Mouse (Mus musculus) liver, embryonic 13.5 days (tissue): ENCODE data around the gene Slc25a13. TPM values are rescaled to one million over a fixed set of nuclear protein-coding genes. Genes with fewer than 3 reads are reported as not detected.

Experiments
- ATAC-seq: fragments of 200-750 bp; cut with Nextera tagmentation; 2 replicates; pipeline ENCODE4 v1.8.0; 2017; ENCODE audit warnings: low read depth, mild to moderate bottlenecking, moderate number of reproducible peaks, moderate library complexity
- DNase-seq: peaks from one replicate; pipeline ENCODE4 v3.0.0; 2022
- H3K27ac ChIP-seq: fragments of 300-500 bp; sonication (generic); 2 replicates; pipeline ENCODE4 v1.5.1; 2015; ENCODE audit warnings: moderate library complexity, mild to moderate bottlenecking, inconsistent platforms
- H3K27me3 ChIP-seq: fragments of 300-500 bp; sonication (generic); 2 replicates; pipeline ENCODE4 v1.6.1; 2015; ENCODE audit warnings: mild to moderate bottlenecking, inconsistent platforms
- H3K36me3 ChIP-seq: fragments of 300-500 bp; sonication (generic); 2 replicates; pipeline ENCODE4 v1.6.1; 2015; ENCODE audit warnings: mild to moderate bottlenecking, inconsistent platforms
- H3K4me1 ChIP-seq: fragments of 300-500 bp; sonication (generic); replicated peaks from 2 replicates; pipeline ENCODE4 v1.6.1; 2015; ENCODE audit warnings: inconsistent platforms
- H3K4me2 ChIP-seq: fragments of 300-500 bp; sonication (generic); 2 replicates; pipeline ENCODE4 v1.6.1; 2015; ENCODE audit warnings: inconsistent platforms, mild to moderate bottlenecking, moderate library complexity
- H3K4me3 ChIP-seq: fragments of 300-500 bp; sonication (generic); replicated peaks from 2 replicates; pipeline ENCODE4 v1.5.1; 2015; ENCODE audit warnings: mild to moderate bottlenecking, inconsistent platforms
- H3K9ac ChIP-seq: fragments of 300-500 bp; sonication (generic); 2 replicates; pipeline ENCODE4 v1.6.1; 2015; ENCODE audit warnings: mild to moderate bottlenecking, inconsistent platforms
- H3K9me3 ChIP-seq: fragments of 300-500 bp; sonication (generic); replicated peaks from 2 replicates; pipeline ENCODE4 v1.6.1; 2016; ENCODE audit warnings: inconsistent platforms
- WGBS: fragments of 180-500 bp; shearing (Covaris S2); methylation state at CpG from one replicate; pipeline ENCODE4 v1.1.7; 2015; ENCODE audit not compliant: insufficient replicate concordance; 5-methylcytosine and 5-hydroxymethylcytosine counted together
- polyA plus RNA-seq: library from polyadenylated mRNA; unstranded; fragments of >200 nt; fragmentation: Nextera tagmentation; extraction: Ambion mirVana; gene quantifications from 2 replicates; pipeline ENCODE4 v1.2.1, GENCODE M21; 2015

Gene Slc25a13
- polyA plus RNA-seq, 1 experiment from 2014 or later, result 30.1 TPM

DNA sequence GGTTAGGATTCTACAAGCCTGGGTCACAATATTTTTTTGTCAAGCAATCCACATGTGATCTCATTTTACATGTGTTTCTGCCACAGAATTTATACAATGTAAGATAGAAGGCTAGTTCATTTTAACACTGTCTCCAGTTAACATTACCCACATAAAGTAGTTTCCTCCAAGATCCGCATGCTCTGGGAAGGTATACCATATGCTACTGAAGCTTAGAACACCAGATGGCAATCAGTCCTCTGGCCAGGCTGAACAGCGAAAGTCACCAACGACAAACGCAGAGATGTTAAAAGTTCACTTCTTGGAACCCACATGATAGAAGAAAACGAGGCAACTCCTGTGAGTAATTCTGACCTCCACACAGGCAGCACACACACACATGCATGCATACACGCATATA, 225.7 kb downstream of the Slc25a13 start:
- Histone ChIP-seq H3K36me3 (no peaks in the 10 kb centered on the region), H3K9me3 (no peaks in the 10 kb centered on the region), H3K4me1 (no peaks in the 10 kb centered on the region), H3K4me3 (no peak overlapping the region), H3K27me3 (no peaks in the 10 kb centered on the region), H3K4me2 (no peak overlapping the region), H3K27ac (no peak overlapping the region), H3K9ac (no peak overlapping the region)
- WGBS, result 73% methylated on average over 6 of the region's 6 CpGs
- DNase-seq, result no peak
- ATAC-seq, result no peak
